Mouse (Mus musculus): ENCODE measurements at regions not wholly inside any gene's neighbourhood (a gene's known extent, or its start where the extent isn't known, plus 50 kb on each side); places are given as distances from the start of the nearest gene placed in this dataset.

GRCm38 (mm10) chr17:87202958-87203720 lies 62.6 kb downstream of the Mcfd2 start:
- no peak overlapping the region for H3K4me2 ChIP-seq (ENCODE audit: low read depth)
- DNase-seq (no peak), ATAC-seq (no peak)
- no peaks in the 10 kb centered on the region for H3K9me3 ChIP-seq (ENCODE audit: low read length)
- H3K4me1 ChIP-seq (ENCODE audit: insufficient read depth): 0 out of 2 replicates have a peak, but pooled peaks cover 2% of the 10 kb centered on the region
- H3K9ac ChIP-seq: no peak overlapping the region
- H3K27ac ChIP-seq (ENCODE audit: low read depth, low read length): no peak overlapping the region
- no peaks in the 10 kb centered on the region for H3K36me3 ChIP-seq (ENCODE audit: insufficient read depth)
- WGBS: 44% methylated on average over 5 of the region's 5 CpGs
- no peak for TF ChIP-seq CTCF (IDR thresholded peaks at IDR 0.05; ENCODE audit: low read depth)
- H3K4me3 ChIP-seq (ENCODE audit: low read depth, low read length): no peak overlapping the region
- H3K27me3 ChIP-seq (ENCODE audit: insufficient read depth, low read length): no peaks in the 10 kb centered on the region

GRCm38 (mm10) chr17:87202490-87202889 lies 63.2 kb downstream of the Mcfd2 start:
- Histone ChIP-seq H3K9me3 (ENCODE audit: low read length) (no peaks in the 10 kb centered on the region), H3K9ac (no peak overlapping the region), H3K4me2 (ENCODE audit: low read depth) (no peak overlapping the region), H3K27ac (ENCODE audit: low read depth, low read length) (no peak overlapping the region), H3K4me1 (ENCODE audit: insufficient read depth) (0 out of 2 replicates have a peak, but pooled peaks cover 2% of the 10 kb centered on the region), H3K36me3 (ENCODE audit: insufficient read depth) (no peaks in the 10 kb centered on the region), H3K27me3 (ENCODE audit: insufficient read depth, low read length) (no peaks in the 10 kb centered on the region), H3K4me3 (ENCODE audit: low read depth, low read length) (no peak overlapping the region)
- DNase-seq (peak; percentile 10), ATAC-seq (no peak)
- no peak for TF ChIP-seq CTCF (IDR thresholded peaks at IDR 0.05; ENCODE audit: low read depth)
- 48% methylated on average over 6 of the region's 6 CpGs for WGBS

GRCm38 (mm10) chr17:87200721-87201242 lies 65.0 kb downstream of the Mcfd2 start:
- H3K4me2 ChIP-seq (ENCODE audit: low read depth): no peak overlapping the region
- H3K9ac ChIP-seq: no peak overlapping the region

GRCm38 (mm10) chr17:87200134-87200533 lies 65.6 kb downstream of the Mcfd2 start:
- no peaks in the 10 kb centered on the region for H3K9me3 ChIP-seq (ENCODE audit: low read length)
- H3K4me2 ChIP-seq (ENCODE audit: low read depth): no peak overlapping the region
- no peaks in the 10 kb centered on the region for H3K36me3 ChIP-seq (ENCODE audit: insufficient read depth)
- H3K4me3 ChIP-seq (ENCODE audit: low read depth, low read length): no peak overlapping the region
- TF ChIP-seq CTCF (IDR thresholded peaks at IDR 0.05; ENCODE audit: low read depth): no peak
- H3K9ac ChIP-seq: no peak overlapping the region
- DNase-seq (no peak), ATAC-seq (no peak)
- no peaks in the 10 kb centered on the region for H3K27me3 ChIP-seq (ENCODE audit: insufficient read depth, low read length)
- 94% methylated on average over 2 of the region's 2 CpGs for WGBS
- H3K4me1 ChIP-seq (ENCODE audit: insufficient read depth): 0 out of 2 replicates have a peak, but pooled peaks cover 2% of the 10 kb centered on the region
- no peak overlapping the region for H3K27ac ChIP-seq (ENCODE audit: low read depth, low read length)

More at GRCm38 (mm10) chr17:87200721-87201242, 65.0 kb downstream of the Mcfd2 start:
- Histone ChIP-seq H3K4me3 (ENCODE audit: low read depth, low read length) (no peak overlapping the region), H3K36me3 (ENCODE audit: insufficient read depth) (no peaks in the 10 kb centered on the region), H3K27me3 (ENCODE audit: insufficient read depth, low read length) (no peaks in the 10 kb centered on the region), H3K27ac (ENCODE audit: low read depth, low read length) (no peak overlapping the region), H3K9me3 (ENCODE audit: low read length) (no peaks in the 10 kb centered on the region), H3K4me1 (ENCODE audit: insufficient read depth) (0 out of 2 replicates have a peak, but pooled peaks cover 2% of the 10 kb centered on the region)
- ATAC-seq (peak; percentile 91), DNase-seq (peak; percentile 78)
- TF ChIP-seq CTCF (IDR thresholded peaks at IDR 0.05; ENCODE audit: low read depth): no peak
- WGBS: 42% methylated on average over 3 of the region's 3 CpGs

- H3K4me2 ChIP-seq (ENCODE audit: low read depth): no peak overlapping the region
- H3K27ac ChIP-seq (ENCODE audit: low read depth, low read length): no peak overlapping the region
- H3K4me1 ChIP-seq (ENCODE audit: insufficient read depth): 0 out of 2 replicates have a peak, but pooled peaks cover 2% of the 10 kb centered on the region
- no peak overlapping the region for H3K4me3 ChIP-seq (ENCODE audit: low read depth, low read length)
- H3K36me3 ChIP-seq (ENCODE audit: insufficient read depth): no peaks in the 10 kb centered on the region
- 73% methylated on average over 3 of the region's 3 CpGs for WGBS
- no peak overlapping the region for H3K9ac ChIP-seq
- H3K9me3 ChIP-seq (ENCODE audit: low read length): no peaks in the 10 kb centered on the region
- DNase-seq (no peak), ATAC-seq (no peak)
- H3K27me3 ChIP-seq (ENCODE audit: insufficient read depth, low read length): no peaks in the 10 kb centered on the region
- TF ChIP-seq CTCF (IDR thresholded peaks at IDR 0.05; ENCODE audit: low read depth): no peak
These were observed 66.6 kb downstream of the Mcfd2 start for GRCm38 (mm10) chr17:87199134-87199533.

GRCm38 (mm10) chr17:87197434-87197833 lies 68.3 kb downstream of the Mcfd2 start:
- no peaks in the 10 kb centered on the region for H3K9me3 ChIP-seq (ENCODE audit: low read length)
- no peak for ATAC-seq
- H3K9ac ChIP-seq: no peak overlapping the region
- TF ChIP-seq CTCF (IDR thresholded peaks at IDR 0.05; ENCODE audit: low read depth): no peak
- WGBS: over 99% methylated on average over 4 of the region's 4 CpGs
- H3K27me3 ChIP-seq (ENCODE audit: insufficient read depth, low read length): no peaks in the 10 kb centered on the region
- no peak overlapping the region for H3K4me3 ChIP-seq (ENCODE audit: low read depth, low read length)
- H3K4me2 ChIP-seq (ENCODE audit: low read depth): no peak overlapping the region
- H3K27ac ChIP-seq (ENCODE audit: low read depth, low read length): no peak overlapping the region
- 0 out of 2 replicates have a peak, but pooled peaks cover 2% of the 10 kb centered on the region for H3K4me1 ChIP-seq (ENCODE audit: insufficient read depth)
- H3K36me3 ChIP-seq (ENCODE audit: insufficient read depth): no peaks in the 10 kb centered on the region
- no peak for DNase-seq

DNA sequence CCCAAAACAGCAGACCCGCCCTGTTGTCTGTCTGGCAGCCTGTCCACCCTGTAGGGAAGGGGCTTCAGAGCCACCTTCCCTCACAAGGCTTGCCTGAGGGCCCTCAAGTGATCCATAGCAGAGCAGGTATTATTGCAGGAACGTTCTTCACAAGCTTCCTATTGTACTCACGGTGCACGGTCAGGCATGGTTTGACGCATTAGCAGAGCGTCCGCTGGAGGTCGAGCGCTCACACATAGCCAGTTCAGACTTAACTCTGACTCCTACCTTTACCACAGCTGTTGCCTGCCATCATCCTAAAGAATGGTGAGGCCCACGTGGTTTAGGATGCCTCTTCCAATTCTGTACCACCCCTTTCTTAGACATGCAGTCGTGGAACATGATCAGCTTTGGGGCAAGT lies 71.1 kb downstream of the Mcfd2 start:
- ATAC-seq (no peak), DNase-seq (no peak)
- no peak overlapping the region for H3K4me3 ChIP-seq (ENCODE audit: low read depth, low read length)
- WGBS: 72% methylated on average over 11 of the region's 11 CpGs
- H3K36me3 ChIP-seq (ENCODE audit: insufficient read depth): no peaks in the 10 kb centered on the region
- H3K4me1 ChIP-seq (ENCODE audit: insufficient read depth): no peaks in the 10 kb centered on the region
- H3K9ac ChIP-seq: no peak overlapping the region
- H3K27me3 ChIP-seq (ENCODE audit: insufficient read depth, low read length): no peaks in the 10 kb centered on the region
- no peak overlapping the region for H3K4me2 ChIP-seq (ENCODE audit: low read depth)
- no peaks in the 10 kb centered on the region for H3K9me3 ChIP-seq (ENCODE audit: low read length)
- no peak overlapping the region for H3K27ac ChIP-seq (ENCODE audit: low read depth, low read length)
- TF ChIP-seq CTCF (IDR thresholded peaks at IDR 0.05; ENCODE audit: low read depth): no peak

Data from forebrain, postnatal 0 days (tissue).